Mouse (Mus musculus) small intestine, adult 2 months (tissue): ENCODE measurements around the gene Ccnt2.

Source experiments
- CTCF ChIP-seq: fragments of 200-500 bp; IDR thresholded peaks from 2 replicates; pipeline ENCODE4 v1.5.1; 2012; ENCODE audit warnings: low read depth, mild to moderate bottlenecking, control low read depth, inconsistent platforms, low read length, moderate library complexity, mixed read lengths; ENCODE audit not compliant: insufficient replicate concordance, insufficient read length; ENCODE audit errors: extremely low read depth
- POLR2A ChIP-seq: fragments of 200-500 bp; IDR thresholded peaks from 2 replicates; pipeline ENCODE4 v1.6.1; 2012; ENCODE audit warnings: low read depth, mild to moderate bottlenecking, control low read depth, inconsistent platforms, low read length, moderate library complexity

GRCm38 (mm10) chr1:127850075-127850610, 76.2 kb downstream of the Ccnt2 start:
- TF ChIP-seq CTCF (no peak), POLR2A (no peak)
